Mouse (Mus musculus) forebrain, embryonic 16.5 days (tissue): ENCODE data around the gene Zdbf2. TPM values are rescaled to one million over a fixed set of nuclear protein-coding genes. Genes with fewer than 3 reads are reported as not detected.

Experiments used
- ATAC-seq: fragments of 200-750 bp; cut with Nextera tagmentation; 2 replicates; pipeline ENCODE4 v1.8.0; 2017; ENCODE audit warnings: mild to moderate bottlenecking, moderate library complexity
- H3K27ac ChIP-seq: fragments of 300-500 bp; sonication (generic); 2 replicates; pipeline ENCODE4 v1.5.1; 2014; ENCODE audit warnings: low read length, control low read depth
- H3K27me3 ChIP-seq: fragments of 300-500 bp; sonication (generic); replicated peaks from 2 replicates; pipeline ENCODE4 v1.6.1; 2014; ENCODE audit warnings: low read length; ENCODE audit not compliant: control insufficient read depth, insufficient read depth
- H3K36me3 ChIP-seq: fragments of 300-500 bp; sonication (generic); 2 replicates; pipeline ENCODE4 v1.6.1; 2014; ENCODE audit not compliant: control insufficient read depth, insufficient read depth
- H3K4me1 ChIP-seq: fragments of 300-500 bp; sonication (generic); replicated peaks from 2 replicates; pipeline ENCODE4 v1.6.1; 2014; ENCODE audit warnings: low read length; ENCODE audit not compliant: control insufficient read depth, insufficient read depth
- H3K4me2 ChIP-seq: fragments of 300-500 bp; sonication (generic); 2 replicates; pipeline ENCODE4 v1.6.1; 2014; ENCODE audit warnings: mild to moderate bottlenecking, low read length, control low read depth
- H3K4me3 ChIP-seq: fragments of 300-500 bp; sonication (generic); replicated peaks from 2 replicates; pipeline ENCODE4 v1.5.1; 2014; ENCODE audit warnings: mild to moderate bottlenecking, low read length, control low read depth
- H3K9ac ChIP-seq: fragments of 300-500 bp; sonication (generic); replicated peaks from 2 replicates; pipeline ENCODE4 v1.6.1; 2014; ENCODE audit warnings: low read depth, low read length, control low read depth
- H3K9me3 ChIP-seq: fragments of 300-500 bp; sonication (generic); 2 replicates; pipeline ENCODE4 v1.6.1; 2016; ENCODE audit warnings: low read length; ENCODE audit not compliant: control insufficient read depth
- WGBS: fragments of 180-500 bp; shearing (Covaris S2); extraction: QIAGEN DNeasy Blood & Tissue Kit; methylation state at CpG from one replicate; pipeline ENCODE4 v1.1.7; 2014; 5-methylcytosine and 5-hydroxymethylcytosine counted together
- polyA plus RNA-seq: library from polyadenylated mRNA; unstranded; fragments of >200 nt; fragmentation: Nextera tagmentation; extraction: Ambion mirVana; gene quantifications from 2 replicates; pipeline ENCODE4 v1.2.1, GENCODE M21; 2015

Gene Zdbf2
- polyA plus RNA-seq, 1 experiment from 2014 or later = 29.0 TPM

DNA sequence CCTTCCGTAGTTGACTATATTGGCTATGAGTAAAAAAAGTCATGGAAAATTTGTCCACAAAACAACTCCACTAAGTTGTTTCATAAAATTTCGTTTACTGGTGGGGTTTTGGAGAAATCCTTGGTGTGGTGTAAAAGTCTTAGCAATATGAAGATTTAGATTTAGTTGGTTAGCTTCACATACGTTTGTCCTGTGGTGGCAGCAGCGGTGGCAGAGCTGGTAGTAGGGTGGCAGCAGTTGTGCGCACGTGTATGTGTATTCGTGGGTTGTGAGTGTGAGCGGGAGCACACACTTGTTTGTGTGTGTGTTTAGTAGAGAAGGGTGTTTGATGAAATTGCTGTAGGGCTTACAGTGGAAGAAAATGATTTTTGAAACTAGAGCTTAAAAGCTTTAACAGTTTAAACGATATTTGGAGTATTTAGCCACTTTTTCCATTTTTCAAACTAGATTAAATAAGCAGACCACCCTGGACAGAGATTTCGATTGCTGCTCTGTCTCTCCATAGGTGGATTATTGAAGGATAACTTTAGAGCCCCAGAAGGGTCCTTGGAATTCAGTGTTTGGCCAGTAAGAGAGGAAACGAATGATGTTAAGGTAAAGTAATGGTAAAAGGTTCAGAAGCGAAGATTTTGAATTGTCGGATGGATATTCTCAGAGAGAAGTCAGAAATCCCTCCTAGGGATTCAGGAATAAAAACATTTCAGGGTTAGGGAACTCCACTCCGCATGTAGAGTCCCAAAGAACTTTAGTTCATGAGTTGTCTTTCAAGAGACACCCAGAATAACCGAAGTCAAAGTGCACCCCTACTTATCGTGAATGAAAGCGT is 12.9 kb upstream of the Zdbf2 start:
- Histone ChIP-seq H3K27me3 (peaks cover 52% of the 10 kb centered on the region), H3K4me1 (peaks cover 17% of the 10 kb centered on the region)

DNA sequence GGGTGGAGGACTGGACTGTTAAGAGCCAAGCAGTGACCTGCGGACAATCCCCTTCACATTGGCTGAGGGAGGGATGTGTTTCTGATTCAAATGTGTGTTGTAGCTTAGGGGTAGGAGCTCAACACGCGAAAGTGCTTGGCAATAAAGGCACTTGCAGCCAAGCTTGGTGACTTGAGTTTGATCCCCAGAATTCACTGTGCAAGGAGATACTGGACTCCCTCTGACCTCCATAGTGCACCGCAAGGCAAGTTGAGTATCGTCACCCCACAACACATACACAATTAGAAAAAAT is 12.4 kb upstream of the Zdbf2 start:
- no peak for ATAC-seq
- Histone ChIP-seq H3K4me3 (no peak overlapping the region), H3K27ac (no peak overlapping the region), H3K4me2 (no peak overlapping the region), H3K9ac (no peak overlapping the region), H3K36me3 (no peaks in the 10 kb centered on the region), H3K27me3 (peaks cover 46% of the 10 kb centered on the region), H3K4me1 (peaks cover 12% of the 10 kb centered on the region), H3K9me3 (no peaks in the 10 kb centered on the region)
- WGBS = 42% methylated on average over 5 of the region's 5 CpGs

More for the DNA sequence above, 12.9 kb upstream of the Zdbf2 start:
- Histone ChIP-seq H3K4me3 (no peak overlapping the region), H3K9me3 (no peaks in the 10 kb centered on the region), H3K4me2 (no peak overlapping the region), H3K27ac (no peak overlapping the region), H3K9ac (no peak overlapping the region), H3K36me3 (no peaks in the 10 kb centered on the region)
- WGBS = 41% methylated on average over 17 of the region's 17 CpGs
- ATAC-seq = no peak

DNA sequence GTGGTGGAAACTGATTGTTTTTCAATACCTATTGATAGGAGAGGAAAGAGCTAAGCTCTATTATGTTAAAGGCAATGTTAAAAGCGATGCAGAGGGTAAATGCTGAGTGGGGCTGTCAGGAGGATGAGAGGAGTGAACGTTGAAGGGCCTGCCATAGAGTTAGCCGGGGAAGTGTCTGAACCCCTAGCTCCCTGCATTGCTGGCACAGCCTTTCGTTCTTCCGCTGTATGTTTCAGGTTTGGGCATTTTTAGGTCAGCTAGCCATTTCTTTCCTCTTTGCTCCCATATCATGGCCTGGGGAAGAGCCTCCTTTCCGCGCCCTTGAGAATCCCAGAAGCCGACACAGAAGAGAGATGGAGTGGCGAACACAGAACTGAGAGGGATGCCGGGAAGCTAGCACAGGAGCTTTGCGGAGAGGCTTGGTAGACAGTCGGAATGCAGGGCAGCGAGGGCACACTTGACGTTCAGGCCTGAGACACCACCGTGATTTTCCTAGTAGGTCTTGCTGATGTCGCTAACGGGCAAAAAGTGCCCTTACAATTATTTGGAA is 11.9 kb upstream of the Zdbf2 start:
- Histone ChIP-seq H3K36me3 (no peaks in the 10 kb centered on the region), H3K9ac (no peak overlapping the region), H3K4me3 (no peak overlapping the region), H3K27ac (no peak overlapping the region), H3K4me2 (no peak overlapping the region), H3K27me3 (peaks cover 42% of the 10 kb centered on the region), H3K9me3 (no peaks in the 10 kb centered on the region), H3K4me1 (peaks cover 8% of the 10 kb centered on the region)
- 54% methylated on average over 17 of the region's 17 CpGs for WGBS
- ATAC-seq = no peak

DNA sequence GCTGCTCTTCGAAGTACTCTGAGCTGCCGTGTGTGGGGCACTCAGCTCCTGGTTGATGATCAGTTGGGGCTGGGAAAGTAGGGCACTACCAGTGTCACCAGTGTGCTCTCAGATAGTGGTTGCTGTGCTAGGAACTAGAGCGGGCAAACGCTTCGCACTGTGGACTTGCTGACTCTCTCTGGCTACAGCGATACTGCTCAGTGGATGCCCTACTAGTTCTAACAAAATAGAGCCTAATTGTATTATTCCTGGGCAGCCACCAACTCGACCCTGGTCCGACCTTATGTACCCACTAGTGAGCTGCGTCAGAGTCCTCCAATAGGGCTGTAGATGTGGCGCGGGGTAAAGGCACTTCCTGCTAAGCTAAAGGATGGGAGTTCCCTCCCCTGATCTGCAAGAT is 9.4 kb upstream of the Zdbf2 start:
- Histone ChIP-seq H3K9ac (no peak overlapping the region), H3K9me3 (no peaks in the 10 kb centered on the region), H3K27me3 (peaks cover 34% of the 10 kb centered on the region), H3K4me1 (no peaks in the 10 kb centered on the region), H3K4me3 (no peak overlapping the region), H3K36me3 (no peaks in the 10 kb centered on the region), H3K4me2 (no peak overlapping the region), H3K27ac (no peak overlapping the region)
- 42% methylated on average over 11 of the region's 11 CpGs for WGBS
- no peak for ATAC-seq

DNA sequence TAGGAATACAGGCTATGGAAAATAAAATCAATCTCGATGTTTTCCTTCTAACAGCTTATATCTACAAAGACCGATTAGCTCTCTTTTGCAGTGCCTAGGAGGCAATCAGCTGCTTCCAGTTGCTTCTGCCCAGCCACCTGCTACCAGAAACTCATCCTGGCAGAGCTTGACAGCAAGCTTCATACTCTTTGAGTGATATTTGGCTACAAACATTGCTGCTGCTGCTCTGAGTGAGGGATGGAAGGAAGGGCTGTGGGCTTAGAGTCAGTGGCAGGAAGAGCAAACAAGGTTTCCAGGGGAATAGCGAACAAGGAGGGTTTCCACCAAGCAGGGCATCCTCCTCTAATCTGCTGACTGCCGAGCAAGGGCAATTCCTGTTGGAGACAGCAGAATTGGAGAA is 7.6 kb upstream of the Zdbf2 start:
- WGBS = 33% methylated on average over 4 of the region's 4 CpGs
- no peak overlapping the region for H3K9ac ChIP-seq
- H3K27me3 ChIP-seq = peaks cover 43% of the 10 kb centered on the region
- no peak overlapping the region for H3K4me3 ChIP-seq
- H3K4me1 ChIP-seq = no peaks in the 10 kb centered on the region
- ATAC-seq = no peak
- H3K4me2 ChIP-seq = no peak overlapping the region
- H3K9me3 ChIP-seq = no peaks in the 10 kb centered on the region
- no peaks in the 10 kb centered on the region for H3K36me3 ChIP-seq
- H3K27ac ChIP-seq = no peak overlapping the region

DNA sequence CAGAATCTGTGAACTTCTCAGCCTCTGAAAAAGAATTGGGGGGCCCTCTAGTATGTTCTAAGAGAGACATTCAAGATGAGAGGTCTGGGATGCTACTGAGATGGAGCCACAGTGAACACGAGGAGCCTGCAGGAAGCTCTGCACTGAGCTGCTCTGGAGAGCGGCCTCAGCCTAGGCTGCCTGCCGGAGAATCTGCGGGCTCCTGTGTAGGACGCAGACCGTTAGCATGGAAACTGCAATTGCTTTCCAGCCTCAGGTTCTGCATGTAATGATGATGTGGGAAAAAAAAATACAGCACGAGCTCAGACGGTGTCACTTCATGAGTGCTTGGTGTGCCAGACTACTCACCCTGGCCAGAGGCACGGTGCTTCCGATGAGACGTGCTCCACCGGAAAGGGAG is 6.9 kb upstream of the Zdbf2 start:
- Histone ChIP-seq H3K9me3 (no peaks in the 10 kb centered on the region), H3K9ac (no peak overlapping the region), H3K4me1 (no peaks in the 10 kb centered on the region), H3K27me3 (peaks cover 37% of the 10 kb centered on the region), H3K27ac (no peak overlapping the region), H3K36me3 (no peaks in the 10 kb centered on the region), H3K4me3 (no peak overlapping the region), H3K4me2 (no peak overlapping the region)
- WGBS = 46% methylated on average over 12 of the region's 12 CpGs
- no peak for ATAC-seq

DNA sequence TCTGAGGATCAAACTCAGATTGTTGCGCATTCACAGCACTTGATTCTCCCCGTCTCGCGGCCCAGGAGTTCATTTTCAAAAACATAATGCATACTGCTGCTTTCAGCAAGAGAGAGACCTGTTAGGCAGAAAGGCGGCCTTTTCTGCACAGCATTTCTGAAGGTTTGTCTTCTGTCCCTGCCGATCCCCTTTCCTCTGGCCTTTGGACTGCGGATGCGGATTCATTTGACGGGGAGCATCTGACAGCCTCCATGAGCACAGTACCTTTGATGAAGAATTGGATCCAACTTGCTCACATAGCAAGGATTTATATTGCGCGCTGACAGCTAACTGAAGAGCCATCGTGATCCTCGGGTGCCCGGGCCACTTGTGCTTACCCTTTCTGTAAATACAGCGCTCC is 6.3 kb upstream of the Zdbf2 start:
- no peaks in the 10 kb centered on the region for H3K9me3 ChIP-seq
- H3K4me1 ChIP-seq = no peaks in the 10 kb centered on the region
- H3K27ac ChIP-seq = no peak overlapping the region
- H3K27me3 ChIP-seq = peaks cover 37% of the 10 kb centered on the region
- WGBS = 42% methylated on average over 15 of the region's 15 CpGs
- no peak for ATAC-seq
- no peaks in the 10 kb centered on the region for H3K36me3 ChIP-seq
- H3K9ac ChIP-seq = no peak overlapping the region
- H3K4me3 ChIP-seq = no peak overlapping the region
- no peak overlapping the region for H3K4me2 ChIP-seq

DNA sequence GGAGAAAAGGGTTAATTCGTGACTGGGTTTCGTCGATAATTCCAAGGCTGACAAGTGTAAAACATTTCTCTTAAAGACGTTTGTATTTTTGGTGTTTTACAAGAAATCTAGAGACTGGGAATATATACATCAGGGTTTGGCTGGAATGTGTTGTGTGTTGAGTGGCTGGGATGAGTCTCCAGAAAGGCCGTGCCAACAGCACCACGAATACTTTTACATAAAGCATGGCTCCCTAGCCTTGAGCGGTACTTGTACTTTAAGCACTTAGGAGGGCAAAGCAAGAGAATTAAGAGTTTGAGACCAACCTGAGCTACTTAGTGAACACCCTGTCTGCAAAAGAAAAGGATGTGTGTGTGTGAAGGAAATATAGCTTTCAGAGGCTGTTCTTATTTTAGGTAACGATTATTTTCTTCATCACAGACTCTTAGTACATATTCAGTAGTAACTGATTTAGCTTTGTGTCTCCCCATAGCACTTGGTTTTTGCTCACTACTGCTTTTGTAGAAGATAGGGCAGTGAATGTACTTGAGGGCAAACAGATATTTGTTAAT is 865 bp upstream of the Zdbf2 start:
- Histone ChIP-seq H3K9me3 (no peaks in the 10 kb centered on the region), H3K9ac (no peak overlapping the region), H3K27me3 (peaks cover 28% of the 10 kb centered on the region), H3K36me3 (no peaks in the 10 kb centered on the region), H3K4me3 (peak overlapping the region; percentile 60; the same call in 1 of the 2 replicates), H3K4me2 (peak overlapping the region; percentile 51), H3K4me1 (no peaks in the 10 kb centered on the region; the same call in 1 of the 2 replicates), H3K27ac (no peak overlapping the region)
- WGBS = 14% methylated on average over 8 of the region's 8 CpGs
- ATAC-seq = no peak

DNA sequence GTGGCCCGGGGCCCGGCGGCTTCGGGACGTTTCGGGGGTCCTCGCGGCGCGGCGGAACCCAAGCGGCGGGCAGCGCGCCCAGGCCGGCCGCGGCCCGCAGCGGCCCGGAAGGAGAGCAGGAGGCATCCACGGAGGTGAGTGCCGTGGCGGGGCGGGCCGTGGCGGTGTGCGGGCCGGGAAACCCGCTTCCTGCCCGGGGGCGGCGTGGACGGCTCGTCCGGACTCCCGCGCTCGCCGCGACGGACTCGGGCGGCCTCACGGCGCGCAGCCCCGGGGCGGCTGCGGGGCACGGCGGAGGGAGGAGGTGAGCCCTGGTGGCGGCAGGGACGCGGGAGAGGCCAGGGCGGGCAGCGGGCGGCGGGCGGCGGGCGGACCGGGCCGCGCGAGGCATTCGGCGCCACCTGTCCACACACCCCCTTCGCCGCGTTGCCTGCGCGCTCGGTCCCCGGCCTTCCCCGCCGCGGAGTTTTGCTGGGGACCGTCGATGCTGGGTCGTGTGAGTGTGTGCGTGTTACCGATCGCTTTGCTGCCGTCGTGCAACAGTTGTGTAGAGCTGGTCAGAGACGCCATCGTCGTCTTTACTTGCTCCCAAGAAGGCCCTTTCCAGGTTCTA is 380 bp downstream of the Zdbf2 start:
- Histone ChIP-seq H3K4me2 (peak overlapping the region; percentile 51), H3K9me3 (no peaks in the 10 kb centered on the region), H3K27me3 (peaks cover 29% of the 10 kb centered on the region), H3K4me3 (peak overlapping the region; percentile 60), H3K9ac (peak overlapping the region; percentile 68), H3K36me3 (no peaks in the 10 kb centered on the region), H3K27ac (peak overlapping the region; percentile 56; the same call in 1 of the 2 replicates), H3K4me1 (no peaks in the 10 kb centered on the region; the same call in 1 of the 2 replicates)
- peak; percentile 54 for ATAC-seq
- WGBS = under 1% methylated on average over 57 of the region's 89 CpGs
